Mouse (Mus musculus) kidney, postnatal 0 days (tissue): ENCODE measurements around the gene Actb. TPM values are rescaled to one million over a fixed set of nuclear protein-coding genes. Genes with fewer than 3 reads are reported as not detected.
"Not testable (repeated sequence)": the region's sequence is repeated elsewhere in the genome, so short reads cannot be mapped to it uniquely, and the experiment has no call there.

ENCODE experiments used
- ATAC-seq: fragments of 200-750 bp; cut with Nextera tagmentation; replicated peaks from 2 replicates; pipeline ENCODE4 v1.8.0; 2017; ENCODE audit warnings: low read depth, moderate number of reproducible peaks, moderate TSS enrichment, moderate library complexity; ENCODE audit not compliant: low FRiP score
- DNase-seq: peaks from one replicate; pipeline ENCODE4 v3.0.0-alpha.2; 2016; ENCODE audit warnings: low spot score
- H3K27ac ChIP-seq: fragments of 300-500 bp; sonication (generic); 2 replicates; pipeline ENCODE4 v1.5.1; 2014; ENCODE audit warnings: mild to moderate bottlenecking
- H3K27me3 ChIP-seq: fragments of 300-500 bp; sonication (generic); 2 replicates; pipeline ENCODE4 v1.6.1; 2014; ENCODE audit warnings: low read length, mixed read lengths; ENCODE audit not compliant: insufficient read depth
- H3K36me3 ChIP-seq: fragments of 300-500 bp; sonication (generic); 2 replicates; pipeline ENCODE4 v1.6.1; 2014; ENCODE audit warnings: low read length, mixed read lengths; ENCODE audit not compliant: insufficient read depth
- H3K4me1 ChIP-seq: fragments of 300-500 bp; sonication (generic); replicated peaks from 2 replicates; pipeline ENCODE4 v1.6.1; 2014; ENCODE audit warnings: antibody characterized with exemption, low read length, mixed read lengths; ENCODE audit not compliant: insufficient read depth
- H3K4me2 ChIP-seq: fragments of 300-500 bp; sonication (generic); 2 replicates; pipeline ENCODE4 v1.6.1; 2014; ENCODE audit warnings: mild to moderate bottlenecking, low read length, moderate library complexity, mixed read lengths
- H3K4me3 ChIP-seq: fragments of 300-500 bp; sonication (generic); replicated peaks from 2 replicates; pipeline ENCODE4 v1.5.1; 2014; ENCODE audit warnings: low read depth, low read length
- H3K9ac ChIP-seq: fragments of 300-500 bp; sonication (generic); 2 replicates; pipeline ENCODE4 v1.6.1; 2014; ENCODE audit warnings: low read depth, low read length
- H3K9me3 ChIP-seq: fragments of 300-500 bp; sonication (generic); replicated peaks from 2 replicates; pipeline ENCODE4 v1.6.1; 2016; ENCODE audit warnings: low read length, inconsistent platforms, mixed read lengths
- CTCF ChIP-seq: IDR thresholded peaks from 2 replicates; pipeline ENCODE4 v1.5.1; 2016; ENCODE audit warnings: antibody characterized with exemption, low read depth, mild to moderate bottlenecking, moderate library complexity
- WGBS: fragments of 180-500 bp; shearing (Covaris S2); extraction: QIAGEN DNeasy Blood & Tissue Kit; methylation state at CpG from one replicate; pipeline ENCODE4 v1.1.7; 2014; 5-methylcytosine and 5-hydroxymethylcytosine counted together
- polyA plus RNA-seq: library from polyadenylated mRNA; unstranded; fragments of >200 nt; fragmentation: Nextera tagmentation; extraction: Ambion mirVana; gene quantifications from 2 replicates; pipeline ENCODE4 v1.2.1, GENCODE M21; 2015

The Actb gene
- polyA plus RNA-seq, 1 experiment from 2014 or later, result 14,836 TPM

GRCm38 (mm10) chr5:142896192-142896591 lies 10.4 kb downstream of the Actb start:
- H3K4me2 ChIP-seq, result 0 out of 2 replicates have a peak overlapping the region, but pooled peaks have one; percentile 10
- DNase-seq (no peak), ATAC-seq (no peak)
- H3K36me3 ChIP-seq, result peaks cover 18% of the 10 kb centered on the region
- no peak overlapping the region for H3K4me3 ChIP-seq
- no peaks in the 10 kb centered on the region for H3K27me3 ChIP-seq
- 72% methylated on average over 10 of the region's 10 CpGs for WGBS
- peaks cover 10% of the 10 kb centered on the region for H3K4me1 ChIP-seq
- H3K9me3 ChIP-seq, result no peaks in the 10 kb centered on the region
- peak; percentile 47 for TF ChIP-seq CTCF
- H3K9ac ChIP-seq, result no peak overlapping the region
- no peak overlapping the region for H3K27ac ChIP-seq

GRCm38 (mm10) chr5:142894918-142895613 lies 11.5 kb downstream of the Actb start, which contains the start of gene Fbxl18:
Gene Fbxl18, minus strand, starts transcription at chr5:142895421.
- peak; percentile 95 for ATAC-seq
- Histone ChIP-seq H3K36me3 (peaks cover 10% of the 10 kb centered on the region), H3K9ac (peak within 1 kb of the TSS; percentile 66), H3K27ac (peak within 1 kb of the TSS; percentile 55; the same call in 1 of the 2 replicates), H3K4me3 (peak within 1 kb of the TSS; percentile 71), H3K27me3 (no peaks in the 10 kb centered on the region), H3K9me3 (no peaks in the 10 kb centered on the region), H3K4me1 (peaks cover 10% of the 10 kb centered on the region), H3K4me2 (peak within 1 kb of the TSS; percentile 80)
- DNase-seq, result peak; percentile 96
- no peak for TF ChIP-seq CTCF
- WGBS, result under 1% methylated on average over 33 of the region's 40 CpGs

DNA sequence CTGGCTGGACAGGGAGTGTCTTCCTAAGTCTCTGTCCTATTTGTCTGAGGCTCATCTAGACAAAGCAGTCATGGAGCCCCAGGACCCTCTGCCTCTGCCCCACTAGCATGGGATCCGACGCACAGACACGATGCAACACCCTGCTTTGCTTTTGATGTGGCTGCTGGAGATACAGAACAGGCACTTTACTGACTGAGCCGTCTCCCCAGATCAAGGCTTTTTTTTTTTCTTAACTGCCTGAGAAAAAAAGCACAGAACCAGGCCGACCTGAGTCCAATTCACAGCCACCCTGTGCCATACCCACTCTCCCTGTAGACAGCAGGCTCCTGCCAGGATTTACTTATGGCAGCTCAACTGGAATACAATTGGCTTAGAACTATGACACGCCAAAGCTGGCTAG lies 15.2 kb downstream of the Actb start:
- 65% methylated on average over 6 of the region's 6 CpGs for WGBS
- no peak for TF ChIP-seq CTCF

DNA sequence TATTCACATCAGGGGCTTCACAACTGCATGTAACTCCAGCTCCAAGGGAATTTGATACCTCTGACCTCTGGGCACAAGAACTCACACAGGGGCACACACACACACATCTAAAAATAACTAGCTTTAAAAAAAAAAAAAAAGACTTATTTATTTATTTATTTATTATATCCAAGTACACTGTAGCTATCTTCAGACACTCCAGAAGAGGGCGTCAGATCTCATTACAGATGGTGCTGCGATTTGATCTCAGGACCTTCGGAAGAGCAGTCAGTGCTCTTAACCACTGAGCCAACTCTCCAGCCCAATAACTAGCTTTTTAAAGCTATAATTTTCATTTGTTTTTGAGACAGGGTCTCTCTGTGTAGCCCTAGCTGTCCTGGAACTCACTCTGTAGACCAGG lies 19.0 kb downstream of the Actb start:
- not testable (repeated sequence) for H3K27ac ChIP-seq, DNase-seq, H3K4me1 ChIP-seq, H3K4me3 ChIP-seq, H3K9me3 ChIP-seq, H3K27me3 ChIP-seq, H3K9ac ChIP-seq, ATAC-seq, H3K4me2 ChIP-seq
- TF ChIP-seq CTCF, result peak; percentile 33
- H3K36me3 ChIP-seq, result peaks cover 30% of the 10 kb centered on the region
- WGBS, result 92% methylated on average over 3 of the region's 3 CpGs

More for the DNA sequence above, 15.2 kb downstream of the Actb start:
- Histone ChIP-seq H3K27ac (no peak overlapping the region), H3K36me3 (peaks cover 9% of the 10 kb centered on the region), H3K27me3 (no peaks in the 10 kb centered on the region), H3K4me3 (no peak overlapping the region), H3K9ac (no peak overlapping the region), H3K4me1 (peaks cover 10% of the 10 kb centered on the region), H3K9me3 (no peaks in the 10 kb centered on the region), H3K4me2 (no peak overlapping the region)
- ATAC-seq (no peak), DNase-seq (no peak)

- no peak for TF ChIP-seq CTCF
- no peak overlapping the region for H3K4me2 ChIP-seq
- no peak overlapping the region for H3K27ac ChIP-seq
- ATAC-seq (no peak), DNase-seq (no peak)
- H3K4me1 ChIP-seq, result no peaks in the 10 kb centered on the region
- no peaks in the 10 kb centered on the region for H3K9me3 ChIP-seq
- H3K9ac ChIP-seq, result no peak overlapping the region
- H3K27me3 ChIP-seq, result no peaks in the 10 kb centered on the region
- H3K36me3 ChIP-seq, result peaks cover 30% of the 10 kb centered on the region
- WGBS, result 96% methylated on average over 20 of the region's 20 CpGs
- H3K4me3 ChIP-seq, result no peak overlapping the region
Observed at GRCm38 (mm10) chr5:142886761-142887160, 19.8 kb downstream of the Actb start.

DNA sequence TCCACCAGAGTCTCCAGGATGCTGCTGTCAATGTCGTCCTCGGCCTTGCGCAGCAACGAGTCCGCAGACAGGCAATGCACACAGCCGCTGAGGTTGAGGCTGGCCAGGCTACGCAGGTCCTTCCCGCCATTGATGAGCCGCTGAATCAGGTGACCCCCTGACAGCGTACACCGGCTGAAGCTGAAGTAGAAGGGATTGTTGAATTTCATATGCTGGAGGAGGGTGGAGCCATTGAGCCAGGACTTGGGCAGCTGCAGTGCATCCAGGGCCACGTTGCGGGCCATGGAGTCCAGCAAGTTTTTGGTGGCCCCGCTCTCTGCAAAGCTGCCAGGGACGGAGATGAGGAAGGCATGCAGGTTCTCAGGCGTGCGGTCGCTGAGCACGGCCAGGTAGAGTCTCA lies 20.4 kb downstream of the Actb start:
- no peak for DNase-seq
- TF ChIP-seq CTCF, result no peak
- no peak overlapping the region for H3K4me3 ChIP-seq
- H3K4me1 ChIP-seq, result no peaks in the 10 kb centered on the region
- no peaks in the 10 kb centered on the region for H3K9me3 ChIP-seq
- 92% methylated on average over 19 of the region's 19 CpGs for WGBS
- no peak for ATAC-seq
- H3K4me2 ChIP-seq, result no peak overlapping the region
- H3K27ac ChIP-seq, result no peak overlapping the region
- H3K27me3 ChIP-seq, result no peaks in the 10 kb centered on the region
- H3K36me3 ChIP-seq, result peaks cover 30% of the 10 kb centered on the region
- H3K9ac ChIP-seq, result no peak overlapping the region
